Mouse (Mus musculus) lung, embryonic 16.5 days (tissue): ENCODE measurements at regions not wholly inside any gene's neighbourhood (a gene's known extent, or its start where the extent isn't known, plus 50 kb on each side); places are given as distances from the start of the nearest gene placed in this dataset.

Experiments
- ATAC-seq: fragments of 200-750 bp; cut with Nextera tagmentation; 2 replicates; pipeline ENCODE4 v1.8.0; 2017; ENCODE audit warnings: low read depth, mild to moderate bottlenecking, moderate library complexity
- H3K27ac ChIP-seq: fragments of 300-500 bp; sonication (generic); 2 replicates; pipeline ENCODE4 v1.5.1; 2014; ENCODE audit warnings: mild to moderate bottlenecking, control low read depth, low read length
- H3K27me3 ChIP-seq: fragments of 300-500 bp; sonication (generic); 2 replicates; pipeline ENCODE4 v1.6.1; 2014; ENCODE audit warnings: low read depth, low read length, mixed read lengths; ENCODE audit not compliant: control insufficient read depth, insufficient read depth
- H3K36me3 ChIP-seq: fragments of 300-500 bp; sonication (generic); 2 replicates; pipeline ENCODE4 v1.6.1; 2014; ENCODE audit warnings: low read length; ENCODE audit not compliant: control insufficient read depth, insufficient read depth
- H3K4me1 ChIP-seq: fragments of 300-500 bp; sonication (generic); replicated peaks from 2 replicates; pipeline ENCODE4 v1.6.1; 2014; ENCODE audit warnings: low read length, mixed read lengths; ENCODE audit not compliant: control insufficient read depth, insufficient read depth
- H3K4me2 ChIP-seq: fragments of 300-500 bp; sonication (generic); 2 replicates; pipeline ENCODE4 v1.6.1; 2014; ENCODE audit warnings: low read depth, low read length, control low read depth
- H3K4me3 ChIP-seq: fragments of 300-500 bp; sonication (generic); 2 replicates; pipeline ENCODE4 v1.5.1; 2014; ENCODE audit warnings: mild to moderate bottlenecking, low read length, control low read depth
- H3K9ac ChIP-seq: fragments of 300-500 bp; sonication (generic); 2 replicates; pipeline ENCODE4 v1.6.1; 2014; ENCODE audit warnings: low read length, control low read depth
- H3K9me3 ChIP-seq: fragments of 300-500 bp; sonication (generic); 2 replicates; pipeline ENCODE4 v1.6.1; 2016; ENCODE audit warnings: low read length; ENCODE audit not compliant: control insufficient read depth
- WGBS: fragments of 180-500 bp; shearing (Covaris S2); extraction: QIAGEN DNeasy Blood & Tissue Kit; methylation state at CpG from one replicate; pipeline ENCODE4 v1.1.7; 2014; 5-methylcytosine and 5-hydroxymethylcytosine counted together

GRCm38 (mm10) chr16:51741875-51742274 is 289.1 kb upstream of the Cblb start:
- no peak for ATAC-seq
- H3K27ac ChIP-seq = no peak overlapping the region
- H3K9me3 ChIP-seq = no peaks in the 10 kb centered on the region
- no peak overlapping the region for H3K4me3 ChIP-seq
- H3K9ac ChIP-seq = no peak overlapping the region
- WGBS = 93% methylated on average over 2 of the region's 2 CpGs
- no peaks in the 10 kb centered on the region for H3K36me3 ChIP-seq
- H3K4me1 ChIP-seq = no peaks in the 10 kb centered on the region
- no peak overlapping the region for H3K4me2 ChIP-seq
- H3K27me3 ChIP-seq = no peaks in the 10 kb centered on the region

GRCm38 (mm10) chr16:51751878-51752277 is 279.1 kb upstream of the Cblb start:
- WGBS = 47% methylated on average over 7 of the region's 7 CpGs
- H3K36me3 ChIP-seq = no peaks in the 10 kb centered on the region
- no peak for ATAC-seq

GRCm38 (mm10) chr16:51758361-51759227 is 272.4 kb upstream of the Cblb start:
- no peak overlapping the region for H3K9ac ChIP-seq
- H3K4me2 ChIP-seq = 0 out of 2 replicates have a peak overlapping the region, but pooled peaks have one; percentile 16
- no peaks in the 10 kb centered on the region for H3K9me3 ChIP-seq
- H3K27ac ChIP-seq = no peak overlapping the region
- H3K36me3 ChIP-seq = no peaks in the 10 kb centered on the region
- WGBS = 30% methylated on average over 9 of the region's 9 CpGs
- no peak overlapping the region for H3K4me3 ChIP-seq
- ATAC-seq = peak; percentile 60; the same call in 1 of the 2 replicates
- H3K4me1 ChIP-seq = peaks cover 2% of the 10 kb centered on the region; the same call in 1 of the 2 replicates
- no peaks in the 10 kb centered on the region for H3K27me3 ChIP-seq

More at GRCm38 (mm10) chr16:51751878-51752277, 279.1 kb upstream of the Cblb start:
- Histone ChIP-seq H3K27ac (no peak overlapping the region), H3K27me3 (no peaks in the 10 kb centered on the region), H3K9ac (no peak overlapping the region), H3K9me3 (no peaks in the 10 kb centered on the region), H3K4me1 (no peaks in the 10 kb centered on the region), H3K4me2 (no peak overlapping the region), H3K4me3 (no peak overlapping the region)

GRCm38 (mm10) chr16:51759228-51759647 is 271.8 kb upstream of the Cblb start:
- no peaks in the 10 kb centered on the region for H3K36me3 ChIP-seq
- H3K27ac ChIP-seq = no peak overlapping the region
- peaks cover 2% of the 10 kb centered on the region; the same call in 1 of the 2 replicates for H3K4me1 ChIP-seq
- no peaks in the 10 kb centered on the region for H3K27me3 ChIP-seq
- H3K9ac ChIP-seq = no peak overlapping the region
- WGBS = 8% methylated on average over 4 of the region's 4 CpGs
- no peak overlapping the region for H3K4me3 ChIP-seq
- 0 out of 2 replicates have a peak overlapping the region, but pooled peaks have one; percentile 14 for H3K4me2 ChIP-seq
- no peak for ATAC-seq
- H3K9me3 ChIP-seq = no peaks in the 10 kb centered on the region

DNA sequence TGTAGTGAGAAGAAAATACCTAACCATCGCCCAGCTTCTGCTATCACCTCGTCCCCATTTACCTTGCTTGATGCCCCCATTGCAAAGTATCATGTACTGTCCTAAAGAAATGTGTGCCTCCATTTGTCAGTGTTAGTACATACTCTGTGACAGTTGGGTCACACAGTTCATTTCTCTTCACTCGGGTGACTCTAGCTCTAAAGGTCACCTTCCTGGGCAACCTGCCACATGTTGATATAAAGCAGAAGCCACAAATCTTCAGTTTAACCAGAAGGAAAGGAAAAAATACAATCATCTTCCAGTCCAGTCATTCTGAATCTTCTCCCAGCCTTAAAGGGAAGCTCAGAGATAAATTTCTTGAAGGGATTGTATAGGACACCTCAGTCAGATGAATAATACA is 263.5 kb upstream of the Cblb start:
- Histone ChIP-seq H3K4me1 (no peaks in the 10 kb centered on the region), H3K27me3 (no peaks in the 10 kb centered on the region), H3K4me2 (no peak overlapping the region), H3K9ac (no peak overlapping the region), H3K36me3 (no peaks in the 10 kb centered on the region), H3K4me3 (no peak overlapping the region), H3K9me3 (no peaks in the 10 kb centered on the region), H3K27ac (no peak overlapping the region)
- 57% methylated on average over 3 of the region's 3 CpGs for WGBS
- ATAC-seq = no peak

DNA sequence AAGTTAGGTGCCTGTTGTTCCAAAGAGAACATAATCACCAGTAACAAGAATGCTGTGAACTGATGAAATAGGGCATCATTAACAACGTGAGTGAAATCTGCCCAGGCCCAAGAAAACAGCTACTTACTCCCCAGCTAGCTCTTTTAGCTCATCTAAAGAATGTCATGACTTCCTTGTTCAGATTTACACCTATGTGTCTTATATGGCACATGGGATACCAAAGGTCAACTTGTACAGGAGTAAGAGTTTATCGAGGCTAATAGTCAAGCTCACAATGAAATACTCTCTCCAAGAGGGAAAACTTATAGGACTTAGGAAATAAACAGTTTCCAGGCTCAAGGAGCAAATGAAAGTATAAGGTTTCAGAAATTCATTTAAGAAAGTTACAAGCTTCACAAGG is 252.1 kb upstream of the Cblb start:
- WGBS = 74% methylated on average over 2 of the region's 2 CpGs
- ATAC-seq = no peak
- H3K4me2 ChIP-seq = no peak overlapping the region
- H3K9ac ChIP-seq = no peak overlapping the region
- H3K4me1 ChIP-seq = no peaks in the 10 kb centered on the region
- H3K27ac ChIP-seq = no peak overlapping the region
- H3K4me3 ChIP-seq = no peak overlapping the region
- H3K36me3 ChIP-seq = no peaks in the 10 kb centered on the region
- no peaks in the 10 kb centered on the region for H3K27me3 ChIP-seq
- no peaks in the 10 kb centered on the region for H3K9me3 ChIP-seq

DNA sequence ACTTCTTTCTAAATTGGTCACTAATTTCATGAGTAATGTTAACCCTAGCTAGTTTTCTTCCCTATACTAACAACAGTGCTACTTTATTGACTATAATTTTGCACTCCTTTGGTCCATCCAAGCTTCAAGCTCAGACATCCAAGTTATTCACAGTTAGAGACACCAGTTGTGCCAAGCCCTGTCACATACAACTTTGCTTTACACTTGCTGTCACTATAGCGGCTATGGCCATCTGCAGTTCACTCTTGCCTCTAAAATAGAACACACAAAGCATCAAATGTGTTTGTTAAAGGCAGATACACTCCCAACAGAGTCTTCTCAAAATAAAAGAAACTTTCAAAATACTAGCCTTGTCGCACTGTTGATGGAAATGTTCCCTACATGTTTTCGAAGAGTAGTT is 236.0 kb upstream of the Cblb start:
- no peak for ATAC-seq
- Histone ChIP-seq H3K4me3 (no peak overlapping the region), H3K9ac (no peak overlapping the region), H3K4me2 (no peak overlapping the region), H3K27ac (no peak overlapping the region), H3K4me1 (no peaks in the 10 kb centered on the region), H3K36me3 (no peaks in the 10 kb centered on the region), H3K27me3 (no peaks in the 10 kb centered on the region), H3K9me3 (no peaks in the 10 kb centered on the region)
- WGBS = 87% methylated on average over 3 of the region's 3 CpGs

GRCm38 (mm10) chr16:51807323-51807722 is 223.7 kb upstream of the Cblb start:
- 76% methylated on average over 6 of the region's 6 CpGs for WGBS

DNA sequence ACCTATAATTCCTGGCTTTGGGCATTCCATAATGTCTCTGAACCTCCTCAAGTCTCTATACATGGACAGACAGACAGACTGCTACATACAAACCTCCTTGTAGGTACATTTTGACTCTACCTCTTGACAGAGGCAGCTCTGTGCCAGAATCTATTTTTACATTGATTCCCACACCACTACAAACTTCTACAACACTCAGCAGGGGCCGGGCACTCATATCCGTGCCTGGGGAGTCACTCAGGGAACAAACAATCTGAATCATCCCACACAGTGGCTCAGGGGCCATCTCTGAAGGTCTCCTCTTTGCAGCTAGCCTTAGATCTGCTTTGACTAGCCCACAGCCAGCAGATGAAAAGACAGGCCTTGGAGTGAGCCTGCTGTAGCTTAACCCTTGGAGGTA is 221.9 kb upstream of the Cblb start:
- Histone ChIP-seq H3K36me3 (no peaks in the 10 kb centered on the region), H3K9ac (no peak overlapping the region), H3K4me2 (no peak overlapping the region), H3K9me3 (no peaks in the 10 kb centered on the region), H3K27me3 (no peaks in the 10 kb centered on the region), H3K27ac (no peak overlapping the region), H3K4me3 (no peak overlapping the region), H3K4me1 (no peaks in the 10 kb centered on the region)
- ATAC-seq = no peak
- WGBS = 63% methylated on average over 2 of the region's 2 CpGs

More at GRCm38 (mm10) chr16:51807323-51807722, 223.7 kb upstream of the Cblb start:
- Histone ChIP-seq H3K36me3 (no peaks in the 10 kb centered on the region), H3K4me2 (no peak overlapping the region), H3K9ac (no peak overlapping the region), H3K4me1 (no peaks in the 10 kb centered on the region), H3K4me3 (no peak overlapping the region), H3K9me3 (no peaks in the 10 kb centered on the region), H3K27ac (no peak overlapping the region), H3K27me3 (no peaks in the 10 kb centered on the region)
- ATAC-seq = no peak
